Mouse (Mus musculus): Measurements from ENCODE around the gene Sertad2. TPM values are rescaled to one million over a fixed set of nuclear protein-coding genes. Genes with fewer than 3 reads are reported as not detected.

Gene Sertad2
- total and polyA plus RNA-seq, 3 experiments, result 9.2 to 30.8 (median 22.2) TPM

DNA sequence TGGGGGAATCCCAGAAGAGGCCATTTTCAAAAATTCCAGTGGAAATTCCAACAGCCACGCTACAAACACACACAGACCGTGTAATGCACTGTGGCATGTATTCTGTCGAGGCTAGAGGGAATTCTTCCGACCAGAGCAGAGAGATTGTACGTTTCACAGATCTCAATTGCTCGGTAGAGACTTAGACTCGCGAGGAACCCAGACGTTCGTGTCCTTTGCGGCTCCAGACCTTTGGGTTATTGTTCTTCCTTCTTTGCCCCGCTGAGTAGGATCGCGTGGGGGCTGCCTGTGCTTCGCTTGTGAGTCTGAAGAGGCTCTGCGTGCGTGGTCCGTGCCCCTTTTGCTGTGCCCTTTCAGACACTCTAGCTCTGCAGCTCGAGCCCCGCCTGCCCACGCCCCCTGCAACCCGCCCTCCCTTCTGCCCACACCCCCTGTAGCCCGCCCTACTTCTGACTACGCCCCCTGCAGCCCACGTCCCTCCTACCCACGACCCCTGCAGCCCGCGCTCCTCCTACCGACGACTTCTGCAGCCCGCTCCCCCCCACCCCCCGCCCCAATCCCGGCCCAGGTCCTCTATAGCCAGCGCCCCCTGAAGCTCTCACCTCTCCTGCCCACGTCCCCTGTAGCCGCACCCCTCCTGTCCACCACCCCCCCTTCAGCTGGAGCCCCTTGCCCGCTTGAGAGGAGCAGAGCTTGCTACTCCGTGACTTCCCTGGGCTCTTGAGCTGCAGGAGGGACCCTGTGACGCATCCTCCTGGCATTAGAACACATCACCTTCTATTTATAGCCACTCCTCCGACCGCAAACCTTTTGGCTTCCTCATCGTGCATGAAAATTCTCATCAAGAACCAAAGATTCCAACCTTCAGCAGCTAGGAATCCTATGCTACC lies 10.8 kb upstream of the Sertad2 start:
- ATAC-seq (ENCODE audit: extremely low read depth, insufficient number of reproducible peaks, low FRiP score, poor library complexity, severe bottlenecking) (no peak; the same call in 1 of the 2 replicates), DNase-seq (ENCODE audit: low spot score) (peak; percentile 25)
- Histone ChIP-seq H3K27me3 (ENCODE audit: insufficient read depth, low read length) (peaks cover 11% of the 10 kb centered on the region), H3K4me3 (ENCODE audit: low read depth, low read length) (peak overlapping the region; percentile 70), H3K9me3 (replicated peaks) (no peaks in the 10 kb centered on the region), H3K36me3 (replicated peaks) (no peaks in the 10 kb centered on the region), H3K4me1 (ENCODE audit: insufficient read depth, low read depth, low read length) (peaks cover 15% of the 10 kb centered on the region)
- no peak for TF ChIP-seq GATA2 (IDR thresholded peaks at IDR 0.05; ENCODE audit: borderline replicate concordance, low read depth, low read length)
- TF ChIP-seq CTCF (IDR thresholded peaks at IDR 0.05; ENCODE audit: low read depth, low read length), result no peak
- TF ChIP-seq POLR2AphosphoS5 (IDR thresholded peaks at IDR 0.05; ENCODE audit: insufficient replicate concordance, low read depth, low read length), result no peak
- no peak for TF ChIP-seq GATA1 (IDR thresholded peaks at IDR 0.05; ENCODE audit: borderline replicate concordance, low read length)
- TF ChIP-seq TAL1 (conservative IDR thresholded peaks at IDR 0.05; ENCODE audit: low read depth, low read length), result no peak

DNA sequence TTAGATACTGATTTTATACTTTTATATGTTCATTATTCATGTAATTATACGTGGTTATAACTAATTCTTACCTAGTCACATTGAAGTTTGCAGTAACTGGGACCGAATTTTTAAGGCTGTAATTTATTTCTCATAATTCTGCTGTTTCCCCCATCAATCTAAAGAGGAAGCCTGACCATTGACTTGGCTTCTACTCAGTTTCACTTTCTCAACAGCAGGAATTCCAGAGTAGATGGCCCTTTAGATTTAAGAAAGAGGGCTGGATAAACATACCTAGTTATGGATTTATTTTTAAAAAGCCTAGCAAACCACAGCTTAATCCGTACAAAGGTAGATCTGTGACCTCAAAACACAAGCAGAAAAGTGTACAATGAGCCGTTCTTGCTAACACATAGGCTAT lies 9.8 kb upstream of the Sertad2 start:
- ATAC-seq (ENCODE audit: extremely low read depth, insufficient number of reproducible peaks, low FRiP score, poor library complexity, severe bottlenecking) (no peak), DNase-seq (ENCODE audit: low spot score) (no peak)
- peaks cover 6% of the 10 kb centered on the region for H3K27me3 ChIP-seq (ENCODE audit: insufficient read depth, low read length)
- H3K4me3 ChIP-seq (ENCODE audit: low read depth, low read length), result no peak overlapping the region
- TF ChIP-seq CTCF (IDR thresholded peaks at IDR 0.05; ENCODE audit: low read depth, low read length), result no peak
- TF ChIP-seq POLR2AphosphoS5 (IDR thresholded peaks at IDR 0.05; ENCODE audit: insufficient replicate concordance, low read depth, low read length), result no peak
- TF ChIP-seq GATA2 (IDR thresholded peaks at IDR 0.05; ENCODE audit: borderline replicate concordance, low read depth, low read length), result no peak
- TF ChIP-seq GATA1 (IDR thresholded peaks at IDR 0.05; ENCODE audit: borderline replicate concordance, low read length), result no peak
- TF ChIP-seq TAL1 (conservative IDR thresholded peaks at IDR 0.05; ENCODE audit: low read depth, low read length), result no peak
- peaks cover 15% of the 10 kb centered on the region for H3K4me1 ChIP-seq (ENCODE audit: insufficient read depth, low read depth, low read length)
- H3K9me3 ChIP-seq (replicated peaks), result no peaks in the 10 kb centered on the region
- H3K36me3 ChIP-seq (replicated peaks), result no peaks in the 10 kb centered on the region

DNA sequence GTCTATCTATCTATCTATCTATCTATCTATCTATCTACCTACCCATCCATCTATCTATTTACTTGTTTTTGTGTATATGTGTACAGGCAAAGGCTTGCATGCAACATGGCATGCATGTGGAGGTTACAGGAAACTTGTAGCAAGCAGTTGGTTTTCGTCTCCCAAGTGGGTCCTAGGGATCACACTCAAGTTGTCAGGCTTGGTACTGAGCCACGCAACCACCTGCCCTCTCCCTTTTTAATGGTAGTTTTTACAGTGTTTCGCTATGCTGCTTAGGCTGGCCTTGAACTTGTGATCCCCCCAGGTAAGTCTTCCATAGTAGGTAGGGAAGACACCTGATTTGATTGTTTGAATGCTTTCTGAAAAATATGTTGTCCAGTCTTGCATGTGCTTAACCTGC lies 5.8 kb upstream of the Sertad2 start:
- peaks cover 30% of the 10 kb centered on the region for H3K4me1 ChIP-seq (ENCODE audit: insufficient read depth, low read depth, low read length)
- H3K36me3 ChIP-seq (replicated peaks), result no peaks in the 10 kb centered on the region
- no peaks in the 10 kb centered on the region for H3K9me3 ChIP-seq (replicated peaks)
- ATAC-seq (ENCODE audit: extremely low read depth, insufficient number of reproducible peaks, low FRiP score, poor library complexity, severe bottlenecking) (no peak), DNase-seq (ENCODE audit: low spot score) (no peak)
- peaks cover 2% of the 10 kb centered on the region; the same call in 1 of the 2 replicates for H3K27me3 ChIP-seq (ENCODE audit: insufficient read depth, low read length)
- TF ChIP-seq POLR2AphosphoS5 (IDR thresholded peaks at IDR 0.05; ENCODE audit: insufficient replicate concordance, low read depth, low read length) (no peak), GATA1 (IDR thresholded peaks at IDR 0.05; ENCODE audit: borderline replicate concordance, low read length) (no peak), TAL1 (conservative IDR thresholded peaks at IDR 0.05; ENCODE audit: low read depth, low read length) (no peak), GATA2 (IDR thresholded peaks at IDR 0.05; ENCODE audit: borderline replicate concordance, low read depth, low read length) (no peak), CTCF (IDR thresholded peaks at IDR 0.05; ENCODE audit: low read depth, low read length) (no peak)
- no peak overlapping the region for H3K4me3 ChIP-seq (ENCODE audit: low read depth, low read length)

DNA sequence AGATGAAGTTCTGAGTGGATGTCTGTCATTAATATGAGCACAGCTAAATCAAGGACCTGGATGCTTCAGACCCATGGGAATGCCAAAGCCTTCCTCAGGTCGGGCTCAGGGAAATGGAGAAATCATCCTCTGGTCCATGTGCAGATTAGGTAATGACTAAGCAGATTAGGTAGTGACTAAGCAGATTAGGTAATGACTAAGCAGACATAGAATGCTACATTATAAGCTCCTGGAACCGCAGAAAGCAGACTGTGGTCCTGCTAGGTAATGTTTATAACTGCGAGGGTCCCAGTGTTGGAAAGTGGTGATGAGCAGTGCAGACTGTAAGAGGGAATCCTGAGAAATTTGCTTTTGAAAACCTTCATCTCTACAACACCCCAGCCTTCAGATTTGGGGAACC lies 4.6 kb upstream of the Sertad2 start:
- DNase-seq (ENCODE audit: low spot score), result no peak

DNA sequence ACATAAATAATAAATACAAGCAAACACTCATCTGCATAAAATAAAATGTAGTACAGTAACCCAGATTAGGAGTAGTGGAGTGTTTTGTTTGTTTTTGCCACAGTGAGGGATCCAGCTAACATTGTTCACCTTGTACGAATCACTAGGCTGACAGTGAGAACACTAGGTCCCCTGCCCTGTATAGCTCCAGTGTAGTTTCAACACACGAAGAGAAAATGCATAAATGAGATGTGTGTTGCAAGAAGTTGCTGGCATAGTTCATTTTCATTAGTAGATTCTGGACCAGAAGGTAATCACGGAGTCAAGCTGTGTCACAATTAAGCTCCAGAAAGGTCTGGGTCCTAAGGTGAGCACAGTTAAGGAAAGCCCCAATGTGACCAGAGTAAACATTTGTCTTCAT lies 1.8 kb upstream of the Sertad2 start:
- Histone ChIP-seq H3K4me1 (ENCODE audit: insufficient read depth, low read depth, low read length) (peaks cover 34% of the 10 kb centered on the region), H3K9me3 (replicated peaks) (no peaks in the 10 kb centered on the region), H3K27me3 (ENCODE audit: insufficient read depth, low read length) (peaks cover 2% of the 10 kb centered on the region; the same call in 1 of the 2 replicates), H3K36me3 (replicated peaks) (no peaks in the 10 kb centered on the region), H3K4me3 (ENCODE audit: low read depth, low read length) (no peak overlapping the region)
- DNase-seq (ENCODE audit: low spot score), result no peak
- TF ChIP-seq GATA2 (IDR thresholded peaks at IDR 0.05; ENCODE audit: borderline replicate concordance, low read depth, low read length) (no peak), POLR2AphosphoS5 (IDR thresholded peaks at IDR 0.05; ENCODE audit: insufficient replicate concordance, low read depth, low read length) (no peak), GATA1 (IDR thresholded peaks at IDR 0.05; ENCODE audit: borderline replicate concordance, low read length) (no peak), CTCF (IDR thresholded peaks at IDR 0.05; ENCODE audit: low read depth, low read length) (no peak), TAL1 (conservative IDR thresholded peaks at IDR 0.05; ENCODE audit: low read depth, low read length) (no peak)
- no peak for ATAC-seq (ENCODE audit: extremely low read depth, insufficient number of reproducible peaks, low FRiP score, poor library complexity, severe bottlenecking)

More for the DNA sequence above, 4.6 kb upstream of the Sertad2 start:
- Histone ChIP-seq H3K27me3 (ENCODE audit: insufficient read depth, low read length) (peaks cover 2% of the 10 kb centered on the region; the same call in 1 of the 2 replicates), H3K4me1 (ENCODE audit: insufficient read depth, low read depth, low read length) (peaks cover 29% of the 10 kb centered on the region), H3K9me3 (replicated peaks) (no peaks in the 10 kb centered on the region), H3K36me3 (replicated peaks) (no peaks in the 10 kb centered on the region), H3K4me3 (ENCODE audit: low read depth, low read length) (no peak overlapping the region)
- ATAC-seq (ENCODE audit: extremely low read depth, insufficient number of reproducible peaks, low FRiP score, poor library complexity, severe bottlenecking), result no peak
- TF ChIP-seq CTCF (IDR thresholded peaks at IDR 0.05; ENCODE audit: low read depth, low read length) (no peak), GATA2 (IDR thresholded peaks at IDR 0.05; ENCODE audit: borderline replicate concordance, low read depth, low read length) (no peak), GATA1 (IDR thresholded peaks at IDR 0.05; ENCODE audit: borderline replicate concordance, low read length) (no peak), POLR2AphosphoS5 (IDR thresholded peaks at IDR 0.05; ENCODE audit: insufficient replicate concordance, low read depth, low read length) (no peak), TAL1 (conservative IDR thresholded peaks at IDR 0.05; ENCODE audit: low read depth, low read length) (no peak)

DNA sequence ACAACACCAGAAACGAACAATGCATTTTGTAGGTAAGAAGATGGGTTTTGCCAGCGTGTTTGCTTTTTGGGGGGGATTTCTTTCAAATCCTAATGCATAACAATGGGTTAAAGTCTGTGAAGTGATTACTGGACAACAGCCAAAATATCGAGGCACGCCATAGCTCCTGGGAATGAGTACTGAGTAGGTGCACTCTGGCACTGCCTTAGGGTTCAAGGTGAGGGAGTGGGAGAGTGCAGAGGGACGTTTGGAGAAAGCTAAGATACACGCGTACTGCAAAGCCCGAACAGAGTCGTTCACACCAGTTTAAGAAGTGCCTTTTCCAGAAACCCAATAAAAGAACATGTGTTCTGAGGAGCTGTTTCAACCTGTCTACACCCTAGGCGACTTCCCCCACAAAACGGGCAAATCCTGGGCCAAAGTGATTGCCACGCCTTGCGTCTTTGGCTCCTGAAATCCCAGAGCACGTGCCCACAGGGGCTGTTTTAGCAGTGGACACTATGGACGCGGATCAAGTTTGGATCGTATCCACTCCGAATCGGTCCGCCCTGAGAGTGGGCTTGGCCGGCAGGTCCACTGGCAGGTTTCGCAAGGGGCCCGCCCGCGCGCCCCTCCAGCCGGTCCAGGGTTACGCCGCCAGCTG lies 937 bp upstream of the Sertad2 start:
- ATAC-seq (ENCODE audit: extremely low read depth, insufficient number of reproducible peaks, low FRiP score, poor library complexity, severe bottlenecking) (no peak), DNase-seq (ENCODE audit: low spot score) (no peak)
- Histone ChIP-seq H3K36me3 (replicated peaks) (peaks cover 3% of the 10 kb centered on the region), H3K27me3 (ENCODE audit: insufficient read depth, low read length) (peaks cover under 1% of the 10 kb centered on the region; the same call in 1 of the 2 replicates), H3K9me3 (replicated peaks) (no peaks in the 10 kb centered on the region), H3K4me1 (ENCODE audit: insufficient read depth, low read depth, low read length) (peaks cover 34% of the 10 kb centered on the region), H3K4me3 (ENCODE audit: low read depth, low read length) (peak overlapping the region; percentile 93)
- TF ChIP-seq CTCF (IDR thresholded peaks at IDR 0.05; ENCODE audit: low read depth, low read length) (no peak), GATA1 (IDR thresholded peaks at IDR 0.05; ENCODE audit: borderline replicate concordance, low read length) (no peak), GATA2 (IDR thresholded peaks at IDR 0.05; ENCODE audit: borderline replicate concordance, low read depth, low read length) (no peak), TAL1 (conservative IDR thresholded peaks at IDR 0.05; ENCODE audit: low read depth, low read length) (no peak), POLR2AphosphoS5 (IDR thresholded peaks at IDR 0.05; ENCODE audit: insufficient replicate concordance, low read depth, low read length) (no peak)
